Mouse (Mus musculus) lung, postnatal 36 days (tissue): ENCODE measurements around the gene Pdlim7.

ENCODE experiments used
- DNase-seq: peaks from one replicate; pipeline ENCODE4 v3.0.0; 2022; ENCODE audit warnings: mixed read lengths

Pdlim7 gene

DNA sequence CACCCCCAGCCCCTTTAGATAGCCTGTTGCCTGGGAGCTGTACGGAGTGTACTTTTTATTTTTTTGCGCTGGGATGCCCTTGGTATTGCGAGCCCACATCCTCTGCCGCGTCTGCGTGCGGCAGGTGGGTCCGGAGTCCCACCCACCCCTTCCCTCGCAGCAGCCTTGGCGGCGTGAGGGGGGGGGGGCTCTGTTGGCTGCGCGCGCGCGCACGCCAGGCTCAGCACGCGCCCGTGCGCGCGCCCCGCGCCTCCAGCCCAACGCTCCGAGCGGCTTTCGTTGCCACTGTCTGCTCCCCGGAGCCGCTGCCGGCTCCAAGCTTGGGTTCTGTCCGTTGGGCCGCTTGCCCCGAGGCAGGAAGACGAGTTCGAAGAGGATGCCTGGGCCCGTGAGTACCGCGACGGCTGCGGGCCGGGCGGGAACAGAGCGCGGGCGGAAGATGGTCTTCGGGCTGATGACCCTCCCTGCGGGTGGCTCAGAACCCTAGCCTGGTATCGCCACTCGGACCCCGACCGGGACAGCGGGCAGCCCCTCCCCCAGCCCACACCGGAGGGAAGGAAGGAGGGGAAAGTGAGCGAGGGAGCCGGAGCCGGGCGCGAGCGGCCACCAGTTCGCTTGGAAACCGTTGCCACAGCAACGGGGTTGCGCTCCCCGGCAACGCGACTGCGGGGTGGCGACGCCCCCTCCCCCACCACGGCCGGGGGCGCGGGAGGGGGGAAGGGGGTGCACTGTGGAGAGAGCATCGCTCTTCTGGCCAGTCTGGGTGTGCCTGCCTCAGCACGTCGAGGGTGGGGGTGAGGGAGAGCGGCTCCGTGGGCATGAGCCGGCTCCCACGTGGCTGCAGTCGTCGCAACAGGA is 49.2 kb downstream of the Pdlim7 start, which contains the start of gene Prr7:
TSS of gene Prr7 (plus strand) at position 241 of the 858 bp plus-strand sequence.
- DNase-seq = peak; percentile 31

DNA sequence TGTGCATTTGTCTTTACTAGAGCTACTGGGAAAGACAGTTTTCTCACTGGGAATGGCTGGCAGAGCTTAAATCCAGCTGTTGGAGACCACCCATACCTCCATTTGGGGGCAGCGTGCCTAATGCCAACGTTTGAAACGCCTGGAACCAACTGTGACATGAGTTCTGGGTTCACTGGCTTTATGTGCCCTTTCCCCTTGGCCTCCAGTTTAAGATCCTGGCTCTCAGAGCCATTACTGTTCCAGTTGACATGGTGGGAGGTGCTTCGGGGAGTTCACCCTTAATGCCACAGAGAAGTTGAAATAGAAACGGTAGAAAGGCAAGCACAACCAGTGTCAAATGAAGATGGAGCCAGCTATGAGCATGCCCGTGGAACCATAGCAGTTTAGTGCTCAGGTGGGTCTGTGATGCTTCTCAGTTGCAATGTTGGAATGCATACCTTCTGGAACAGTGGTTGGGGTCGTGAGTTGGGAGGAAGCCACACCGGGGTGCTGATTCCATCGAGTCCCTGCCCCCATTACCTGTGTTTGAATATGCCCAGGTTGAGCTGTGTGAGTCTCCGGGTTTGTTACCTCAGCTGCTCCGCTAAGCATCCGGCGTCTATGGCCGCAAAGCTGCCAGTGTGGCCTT is 50.0 kb downstream of the Pdlim7 start:
- DNase-seq = no peak

DNA sequence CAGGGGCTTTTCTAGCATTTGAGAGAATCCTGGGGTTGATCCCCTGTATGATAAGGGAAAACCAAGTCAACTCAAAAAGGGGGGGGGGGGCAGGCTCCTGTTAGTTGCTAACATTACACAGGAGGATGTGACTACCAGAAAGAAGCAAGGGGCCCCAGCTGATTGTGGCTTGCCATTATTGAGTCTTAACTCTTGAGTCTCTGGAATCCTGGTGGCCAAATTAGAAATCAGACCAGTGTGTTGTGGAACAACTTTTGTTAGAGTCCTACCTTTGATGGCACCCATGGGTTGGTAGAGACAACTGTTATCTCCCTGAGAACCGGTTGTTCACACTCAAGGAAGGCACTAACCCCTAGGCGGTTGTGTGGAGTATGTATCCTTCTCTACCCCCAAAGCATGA is 50.5 kb downstream of the Pdlim7 start:
- no peak for DNase-seq

DNA sequence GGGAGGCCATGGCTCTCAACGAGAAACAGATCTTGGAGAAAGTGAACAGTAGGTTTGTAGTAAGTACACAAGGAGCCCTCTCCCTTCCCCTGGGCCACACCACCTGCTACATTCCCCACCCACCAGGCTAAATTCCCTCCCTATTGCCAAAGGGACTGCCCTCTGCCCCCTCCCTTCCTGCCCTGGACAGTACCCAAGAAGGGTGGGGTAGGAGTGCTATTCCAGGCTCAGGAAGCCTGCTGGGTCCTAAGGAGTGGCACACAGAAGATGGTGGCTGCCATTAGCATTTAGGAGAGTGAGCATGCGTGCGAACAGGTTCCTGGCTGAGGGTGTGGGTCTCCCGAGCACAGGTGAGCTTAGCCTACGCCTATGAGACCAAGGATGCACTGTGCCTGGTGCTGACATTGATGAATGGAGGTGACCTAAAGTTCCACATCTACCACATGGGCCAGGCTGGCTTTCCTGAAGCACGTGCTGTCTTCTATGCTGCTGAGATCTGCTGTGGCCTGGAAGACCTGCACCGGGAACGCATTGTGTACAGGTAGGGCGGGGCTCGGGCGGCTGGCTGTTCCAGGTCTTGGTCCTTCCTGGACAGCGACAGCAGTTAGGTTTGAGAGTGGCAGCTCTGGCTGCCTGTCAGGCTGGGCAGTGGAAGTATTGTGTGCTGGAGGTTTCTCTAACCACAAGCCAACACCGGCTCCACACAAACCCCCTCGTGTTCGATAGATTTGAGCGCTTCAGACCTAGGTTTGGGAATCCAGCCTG is 61.5 kb downstream of the Pdlim7 start:
- peak; percentile 78 for DNase-seq

DNA sequence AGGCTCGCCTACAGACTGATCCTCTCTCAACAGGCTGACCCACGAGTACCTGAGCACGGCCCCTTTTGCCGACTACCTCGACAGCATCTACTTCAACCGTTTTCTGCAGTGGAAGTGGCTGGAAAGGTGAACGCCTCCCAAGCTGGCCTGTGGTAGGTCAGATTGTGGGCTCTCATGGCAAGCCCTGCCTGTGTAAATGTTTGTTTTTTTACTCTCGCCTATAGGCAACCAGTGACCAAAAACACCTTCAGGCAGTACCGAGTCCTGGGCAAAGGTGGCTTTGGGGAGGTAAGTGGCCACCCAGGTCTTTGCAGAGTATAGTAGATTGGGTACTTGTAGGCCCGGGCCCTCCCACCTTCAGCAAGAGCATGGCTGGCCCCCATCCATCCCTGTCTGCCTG is 62.2 kb downstream of the Pdlim7 start:
- DNase-seq = peak; percentile 44

DNA sequence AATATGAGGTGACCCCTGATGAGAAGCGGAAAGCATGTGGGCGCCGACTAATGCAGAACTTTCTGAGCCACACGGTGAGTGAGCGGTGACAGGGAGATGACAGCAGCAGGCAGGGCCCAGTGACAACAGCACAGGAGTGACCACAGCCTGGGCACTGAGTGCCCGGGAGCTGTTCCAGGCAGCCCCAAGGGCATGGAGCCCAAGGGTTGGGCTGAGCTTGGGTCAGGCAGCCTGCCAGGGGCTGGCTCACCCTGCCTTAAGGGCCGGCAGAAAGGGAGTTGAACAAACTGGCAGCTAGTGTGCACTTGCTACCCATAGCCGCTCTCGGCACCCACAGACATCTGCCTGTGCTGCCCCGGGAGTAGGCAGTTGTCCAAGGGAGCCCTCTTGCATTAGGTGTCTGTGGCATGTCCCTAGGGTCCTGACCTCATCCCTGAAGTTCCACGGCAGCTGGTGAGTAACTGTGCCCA is 62.9 kb downstream of the Pdlim7 start:
- DNase-seq = peak; percentile 65

DNA sequence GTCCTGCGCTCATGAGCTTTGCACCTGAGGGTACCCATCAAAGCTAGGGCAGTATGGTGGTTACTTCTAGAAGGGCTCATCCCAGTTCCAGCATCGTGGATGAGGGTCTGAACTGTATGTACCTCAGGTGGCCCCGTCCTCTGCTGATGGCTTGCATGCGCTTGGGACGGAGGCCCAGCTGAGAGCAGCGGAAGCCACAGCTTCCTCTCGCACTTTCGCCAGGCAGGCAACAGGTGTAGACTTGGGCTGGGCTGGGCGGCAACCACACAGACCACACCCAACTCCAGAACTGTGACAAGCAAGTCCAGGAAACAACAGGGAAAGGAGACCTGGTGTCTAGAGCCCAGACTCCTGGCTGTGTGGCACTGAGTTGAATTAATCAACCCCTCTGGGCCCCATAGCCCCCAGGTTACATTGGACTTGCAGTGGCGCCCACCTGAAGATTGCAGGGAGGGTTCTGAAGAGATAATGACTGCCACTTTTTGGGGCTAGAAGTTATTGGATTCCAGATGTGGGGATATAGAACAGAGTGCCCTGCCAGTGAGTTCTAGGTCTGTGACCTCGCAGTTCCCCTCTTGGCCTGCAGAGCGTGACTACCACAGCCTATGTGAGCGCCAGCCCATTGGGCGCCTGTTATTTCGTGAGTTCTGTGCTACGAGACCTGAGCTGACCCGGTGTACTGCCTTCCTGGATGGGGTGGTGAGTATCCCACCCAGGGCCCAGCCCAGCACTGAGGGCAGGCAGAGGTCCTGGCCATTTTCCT is 63.6 kb downstream of the Pdlim7 start:
- DNase-seq = peak; percentile 59

DNA sequence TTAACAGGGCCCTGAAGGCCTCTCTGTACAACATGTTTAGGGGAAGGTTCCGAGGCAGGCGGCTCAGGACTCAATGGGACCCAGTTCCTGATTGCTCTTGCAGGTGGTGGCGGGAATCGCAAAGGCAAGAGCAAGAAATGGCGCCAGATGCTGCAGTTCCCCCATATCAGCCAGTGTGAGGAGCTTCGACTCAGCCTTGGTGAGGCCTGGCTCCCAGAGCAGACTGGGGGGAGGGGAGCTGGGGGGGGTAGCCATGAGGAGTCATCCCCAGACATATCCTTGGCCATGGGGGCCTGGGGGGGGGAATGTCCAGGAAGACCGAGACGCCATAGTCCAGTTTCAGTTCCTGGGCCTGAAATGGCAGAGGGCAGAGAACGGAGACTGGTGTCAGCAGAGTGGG is 64.3 kb downstream of the Pdlim7 start:
- DNase-seq = no peak

DNA sequence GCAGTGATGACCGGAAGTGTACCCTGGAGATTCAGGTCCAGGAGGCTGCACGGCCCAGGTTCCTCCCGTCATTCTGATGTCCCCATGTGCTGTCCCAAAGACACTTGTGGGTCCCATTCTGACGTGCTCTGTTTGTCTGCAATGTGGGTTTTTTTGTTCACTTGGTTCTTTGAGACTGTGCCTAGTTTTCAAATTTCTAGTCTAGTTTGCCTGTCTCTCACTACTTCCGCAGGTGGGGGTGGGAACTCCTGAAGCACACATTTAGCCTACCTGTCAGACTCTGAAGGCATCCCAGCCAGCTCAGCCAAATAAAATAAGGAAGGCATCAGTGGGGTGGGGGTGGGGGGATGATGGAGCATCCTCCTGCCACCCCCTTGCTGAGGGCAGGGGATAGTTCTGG is 65.3 kb downstream of the Pdlim7 start:
- DNase-seq = no peak

DNA sequence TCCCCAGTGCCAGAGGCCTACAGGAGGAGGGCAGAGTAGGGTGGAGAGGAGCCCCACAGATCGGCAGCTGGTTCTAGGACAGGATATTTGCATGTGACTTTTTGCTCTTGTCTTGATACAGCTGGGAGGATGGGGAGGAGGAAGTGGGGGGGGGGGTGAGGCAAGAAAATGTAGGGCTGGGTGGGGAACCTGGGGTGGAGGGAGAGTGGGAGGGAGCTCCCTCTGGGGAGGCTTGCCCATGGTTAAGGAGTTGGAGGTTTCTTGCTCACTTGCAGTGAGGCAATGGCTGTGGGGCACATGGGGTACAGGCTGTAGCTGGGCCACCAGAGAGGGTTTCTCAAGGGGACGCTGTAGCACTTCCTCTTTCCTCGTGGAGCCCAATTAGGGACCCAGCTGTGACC is 65.9 kb downstream of the Pdlim7 start:
- DNase-seq = peak; percentile 70

DNA sequence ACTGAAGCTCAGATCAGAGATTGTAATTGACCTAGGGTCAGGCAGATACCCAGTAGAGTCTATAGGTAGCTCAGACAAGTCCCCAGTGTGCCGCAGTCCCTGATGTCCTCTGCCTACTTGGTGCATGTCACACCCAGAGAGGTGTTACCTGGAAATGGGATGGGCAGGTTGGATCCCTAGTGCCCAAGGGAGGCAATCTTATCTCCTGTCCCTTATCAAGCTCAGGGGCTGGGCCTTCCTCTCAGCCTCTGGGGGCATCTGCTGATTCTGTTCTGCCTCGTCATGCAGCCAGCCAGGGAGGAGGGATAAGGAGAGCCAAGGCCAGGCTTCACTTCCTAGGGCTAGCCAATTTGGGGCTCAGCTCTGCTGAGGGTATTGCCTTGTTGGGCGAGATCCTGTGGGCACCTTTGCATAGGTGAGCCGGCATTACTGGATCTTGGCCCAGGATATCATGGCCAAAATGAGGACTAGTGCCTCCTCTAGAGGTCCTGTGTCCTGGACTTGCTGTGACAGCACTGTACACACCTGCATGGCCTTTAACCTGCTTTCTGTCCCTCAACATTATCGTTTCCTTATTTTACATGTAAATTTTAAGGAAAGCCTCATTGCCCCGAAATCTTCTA is 66.9 kb downstream of the Pdlim7 start:
- DNase-seq = no peak
